Mouse (Mus musculus): Measurements from ENCODE around the gene Mblac1.

GRCm38 (mm10) chr5:138225700-138226099, 31.6 kb downstream of the Mblac1 start, which contains the start of gene Nxpe5:
- TF ChIP-seq CTCF (IDR thresholded peaks at IDR 0.05; ENCODE audit: low read depth, low read length) (no peak), GATA1 (IDR thresholded peaks at IDR 0.05; ENCODE audit: borderline replicate concordance, low read length) (no peak), GATA2 (IDR thresholded peaks at IDR 0.05; ENCODE audit: borderline replicate concordance, low read depth, low read length) (no peak), POLR2AphosphoS5 (IDR thresholded peaks at IDR 0.05; ENCODE audit: insufficient replicate concordance, low read depth, low read length) (no peak)
